Comparison of ENCODE assay signal across 19 mouse cellular contexts in the genomic region with DNA sequence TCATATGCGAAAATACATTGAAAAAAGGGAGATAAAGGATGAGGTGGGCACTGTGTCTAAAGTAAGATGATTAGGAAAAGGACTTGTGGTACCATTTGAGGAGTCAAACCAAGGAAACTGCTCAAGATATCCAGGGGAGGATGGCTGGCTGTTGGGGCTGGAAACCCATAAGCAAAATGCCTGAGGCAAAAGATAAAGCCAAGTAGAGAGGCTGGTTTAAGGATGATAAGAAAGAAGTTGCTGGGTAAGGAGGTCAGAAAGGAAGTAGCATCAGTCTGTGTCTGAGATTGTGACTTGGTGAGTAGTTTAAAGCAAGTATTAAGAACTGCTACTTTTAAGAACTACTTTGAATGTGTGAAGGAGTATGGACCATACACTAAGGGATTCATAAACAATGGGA.
DNase-seq lines count a peak whose midpoint lies in the region; ATAC-seq lines count a peak whose summit lies in the region.
"Had no signal": no experiment of that assay in that cellular context is flagged by ENCODE, and none has a peak within 500 bp of the region (broad histone marks: within the 10 kb centered on the region; RNA-seq: fewer than 3 reads in every experiment).

No protein-coding gene starts in this region.

- H3K4me1 ChIP-seq in liver, embryonic 12.5 days, result no peaks in the 10 kb centered on the region
- H3K4me1 ChIP-seq: embryonic facial prominence, embryonic 10.5 days; embryonic facial prominence, embryonic 12.5 days; forebrain, embryonic 13.5 days; forebrain, embryonic 15.5 days had no signal

- H3K27me3 ChIP-seq in liver, embryonic 12.5 days (replicated peaks), result no peaks in the 10 kb centered on the region
- H3K27me3 ChIP-seq: embryonic facial prominence, embryonic 12.5 days; forebrain, embryonic 13.5 days; forebrain, embryonic 15.5 days had no signal

- H3K4me3 ChIP-seq in liver, embryonic 12.5 days, result no peak overlapping the region
- H3K4me3 ChIP-seq: embryonic facial prominence, embryonic 10.5 days; embryonic facial prominence, embryonic 12.5 days; forebrain, embryonic 13.5 days; forebrain, embryonic 15.5 days had no signal

- 33% methylated on average over 1 of the region's 1 CpGs for WGBS in liver, embryonic 12.5 days (ENCODE audit: insufficient replicate concordance)

- no peaks in the 10 kb centered on the region for H3K36me3 ChIP-seq in liver, embryonic 12.5 days
- H3K36me3 ChIP-seq: embryonic facial prominence, embryonic 10.5 days; embryonic facial prominence, embryonic 12.5 days; forebrain, embryonic 15.5 days had no signal

- DNase-seq in liver (no peak), MEL-GATA-1-ER (ENCODE audit: extremely low read depth, low read depth) (peak; percentile 76)
- DNase-seq in heart, adult 11 months, result no peak
- DNase-seq in cerebellum, postnatal 4 days (ENCODE audit: low spot score in 2 of 2), result no peak
- DNase-seq: adrenal gland, adult 2 months; adrenal gland, postnatal 10 days; adrenal gland, postnatal 25 days; cerebellum, adult 11 months; cerebellum, adult 18-20 months; cerebellum, adult 8-10 months; cerebellum, adult 9-11 months; cerebellum, postnatal 14 days; cerebellum, postnatal 36 days; forebrain, postnatal 0 days had no signal

- H3K9ac ChIP-seq in liver, embryonic 12.5 days, result no peak overlapping the region
- H3K9ac ChIP-seq: embryonic facial prominence, embryonic 12.5 days; forebrain, embryonic 13.5 days; forebrain, embryonic 15.5 days; forebrain, postnatal 0 days had no signal

- peak; percentile 60 for ATAC-seq in liver, embryonic 12.5 days
- ATAC-seq: forebrain, embryonic 13.5 days; forebrain, embryonic 15.5 days; forebrain, postnatal 0 days had no signal

- no peak overlapping the region for H3K27ac ChIP-seq in liver, embryonic 12.5 days
- H3K27ac ChIP-seq: embryonic facial prominence, embryonic 10.5 days; embryonic facial prominence, embryonic 12.5 days; forebrain, embryonic 13.5 days; forebrain, embryonic 15.5 days had no signal

- H3K9me3 ChIP-seq in liver, embryonic 12.5 days (replicated peaks), result no peaks in the 10 kb centered on the region
- H3K9me3 ChIP-seq: embryonic facial prominence, embryonic 10.5 days; embryonic facial prominence, embryonic 12.5 days; forebrain, embryonic 13.5 days; forebrain, embryonic 15.5 days had no signal

- H3K4me2 ChIP-seq in liver, embryonic 12.5 days, result no peak overlapping the region
- H3K4me2 ChIP-seq: embryonic facial prominence, embryonic 12.5 days; forebrain, embryonic 13.5 days; forebrain, embryonic 15.5 days had no signal
